Mouse (Mus musculus) stomach, postnatal 0 days (tissue): ENCODE measurements at regions not wholly inside any gene's neighbourhood (a gene's known extent, or its start where the extent isn't known, plus 50 kb on each side); places are given as distances from the start of the nearest gene placed in this dataset.

Experiments
- ATAC-seq: fragments of 200-750 bp; cut with Nextera tagmentation; 2 replicates; pipeline ENCODE4 v1.8.0; 2017; ENCODE audit not compliant: low FRiP score, low TSS enrichment
- DNase-seq: peaks from one replicate; pipeline ENCODE4 v3.0.0-alpha.2; 2016; ENCODE audit warnings: low spot score
- H3K27ac ChIP-seq: fragments of 300-500 bp; sonication (generic); replicated peaks from 2 replicates; pipeline ENCODE4 v1.5.1; 2014; ENCODE audit warnings: mild to moderate bottlenecking, control low read depth
- H3K27me3 ChIP-seq: fragments of 300-500 bp; sonication (generic); 2 replicates; pipeline ENCODE4 v1.6.1; 2014; ENCODE audit warnings: low read length; ENCODE audit not compliant: control insufficient read depth, insufficient read depth
- H3K36me3 ChIP-seq: fragments of 300-500 bp; sonication (generic); 2 replicates; pipeline ENCODE4 v1.6.1; 2014; ENCODE audit warnings: low read length, mixed read lengths; ENCODE audit not compliant: control insufficient read depth, insufficient read depth
- H3K4me1 ChIP-seq: fragments of 300-500 bp; sonication (generic); replicated peaks from 2 replicates; pipeline ENCODE4 v1.6.1; 2014; ENCODE audit warnings: antibody characterized with exemption; ENCODE audit not compliant: control insufficient read depth, insufficient read depth
- H3K4me2 ChIP-seq: fragments of 300-500 bp; sonication (generic); replicated peaks from 2 replicates; pipeline ENCODE4 v1.6.1; 2014; ENCODE audit warnings: low read depth, mild to moderate bottlenecking, control low read depth, moderate library complexity
- H3K4me3 ChIP-seq: fragments of 300-500 bp; sonication (generic); 2 replicates; pipeline ENCODE4 v1.5.1; 2014; ENCODE audit warnings: low read depth, low read length, control low read depth
- H3K9ac ChIP-seq: fragments of 300-500 bp; sonication (generic); 2 replicates; pipeline ENCODE4 v1.6.1; 2014; ENCODE audit warnings: mild to moderate bottlenecking, low read length, control low read depth, mixed read lengths
- H3K9me3 ChIP-seq: fragments of 300-500 bp; sonication (generic); 2 replicates; pipeline ENCODE4 v1.6.1; 2016; ENCODE audit warnings: low read length; ENCODE audit not compliant: control insufficient read depth
- CTCF ChIP-seq: IDR thresholded peaks from 2 replicates; pipeline ENCODE4 v1.5.1; 2016; ENCODE audit warnings: antibody characterized with exemption, low read depth, mild to moderate bottlenecking, moderate library complexity
- EP300 ChIP-seq: optimal IDR thresholded peaks from 2 replicates; pipeline ENCODE3; 2016; ENCODE audit warnings: antibody characterized with exemption
- WGBS: fragments of 180-500 bp; shearing (Covaris S2); extraction: QIAGEN DNeasy Blood & Tissue Kit; methylation state at CpG from one replicate; pipeline ENCODE4 v1.1.7; 2014; 5-methylcytosine and 5-hydroxymethylcytosine counted together

DNA sequence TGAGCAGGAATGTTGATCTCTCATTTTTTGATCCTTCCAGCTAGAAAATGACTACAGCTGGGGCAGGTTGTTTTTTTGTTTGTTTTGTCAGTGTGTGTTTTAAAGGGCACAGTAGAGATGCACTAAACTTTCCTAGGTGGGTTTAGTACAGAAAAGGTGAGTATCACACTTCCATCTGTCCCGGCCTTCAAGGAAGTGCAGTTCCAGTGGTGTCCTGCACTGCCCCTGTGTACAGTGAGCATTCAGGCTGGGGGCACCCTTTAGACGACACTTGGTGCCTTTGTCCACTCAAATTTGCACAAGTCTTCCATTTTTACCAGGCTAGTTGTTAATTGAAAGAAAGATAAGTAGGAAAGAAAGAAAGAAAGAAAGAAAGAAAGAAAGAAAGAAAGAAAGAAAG, 218.8 kb upstream of the Trib2 start:
- Histone ChIP-seq H3K4me3 (no peak overlapping the region), H3K9me3 (no peaks in the 10 kb centered on the region), H3K27ac (no peak overlapping the region), H3K4me2 (no peak overlapping the region), H3K4me1 (no peaks in the 10 kb centered on the region), H3K27me3 (no peaks in the 10 kb centered on the region), H3K9ac (no peak overlapping the region), H3K36me3 (no peaks in the 10 kb centered on the region)
- WGBS, result 68% methylated on average over 2 of the region's 2 CpGs
- ATAC-seq (no peak), DNase-seq (no peak)
- TF ChIP-seq CTCF (no peak), EP300 (no peak)

DNA sequence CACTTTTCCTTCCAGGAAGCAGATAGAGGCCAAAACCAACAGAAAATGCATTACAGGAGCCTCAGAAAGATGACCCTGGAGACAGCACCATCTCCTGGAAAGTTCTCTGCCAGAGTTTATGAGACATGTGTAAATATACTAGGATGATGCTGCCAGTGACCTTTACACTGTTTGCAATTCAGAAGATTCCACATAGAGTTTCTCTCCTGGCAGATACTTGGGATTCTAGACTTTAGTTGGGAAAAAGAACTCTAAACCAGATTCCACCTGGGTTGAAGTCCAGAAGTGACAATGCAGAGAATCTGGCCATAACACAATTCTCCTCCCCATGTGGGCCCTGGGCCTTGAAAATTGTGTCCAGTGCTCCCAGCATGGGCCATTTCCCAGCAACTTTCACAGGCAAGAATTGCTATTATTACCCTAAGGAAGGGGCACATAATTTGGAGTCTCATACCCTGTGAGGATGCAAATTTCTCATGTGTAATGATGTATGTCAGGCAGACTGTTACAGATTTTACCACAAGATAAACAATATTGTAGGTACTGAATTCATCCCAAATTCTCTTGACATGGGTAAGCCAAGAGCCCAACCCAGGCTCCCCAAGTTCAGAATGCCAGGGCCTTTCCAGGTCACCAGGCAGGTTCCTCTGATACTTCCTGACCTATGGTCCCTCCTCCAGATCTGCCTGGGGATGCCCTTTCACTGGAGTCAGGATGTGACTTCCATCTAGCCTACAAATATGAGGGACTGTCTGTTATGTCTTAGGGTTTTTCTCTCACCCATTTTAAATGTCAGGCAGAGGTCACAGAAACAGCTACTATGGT, 218.2 kb upstream of the Trib2 start:
- no peaks in the 10 kb centered on the region for H3K4me1 ChIP-seq
- H3K36me3 ChIP-seq, result no peaks in the 10 kb centered on the region
- H3K27ac ChIP-seq, result no peak overlapping the region
- no peak overlapping the region for H3K4me3 ChIP-seq
- TF ChIP-seq CTCF (no peak), EP300 (no peak)
- H3K27me3 ChIP-seq, result no peaks in the 10 kb centered on the region
- H3K4me2 ChIP-seq, result no peak overlapping the region
- H3K9me3 ChIP-seq, result no peaks in the 10 kb centered on the region
- no peak overlapping the region for H3K9ac ChIP-seq
- ATAC-seq (no peak), DNase-seq (no peak)

DNA sequence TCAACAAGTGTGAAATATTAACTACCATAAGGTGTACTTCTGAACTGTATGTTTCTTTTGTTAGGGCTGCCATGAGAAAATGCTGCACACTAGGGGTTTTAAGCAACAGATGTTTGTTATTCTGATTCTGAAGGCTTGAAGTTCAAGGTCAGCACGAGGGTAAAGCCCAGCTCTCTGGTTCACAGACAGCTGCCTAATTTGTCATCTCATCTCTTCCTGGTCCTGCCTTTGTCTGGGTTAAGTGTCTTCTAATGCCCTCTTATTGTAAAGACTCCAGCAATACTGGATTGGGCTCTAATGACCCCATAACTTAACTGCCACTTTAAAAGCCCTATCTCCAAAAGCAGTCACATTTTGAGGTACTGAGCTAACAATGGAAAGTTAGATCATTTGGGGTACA, 209.9 kb upstream of the Trib2 start:
- ATAC-seq, result no peak
- no peak overlapping the region for H3K27ac ChIP-seq
- H3K4me1 ChIP-seq, result no peaks in the 10 kb centered on the region
- TF ChIP-seq CTCF (no peak), EP300 (no peak)
- no peak overlapping the region for H3K4me3 ChIP-seq
- no peaks in the 10 kb centered on the region for H3K9me3 ChIP-seq
- 13% methylated on average over 1 of the region's 1 CpGs for WGBS
- H3K27me3 ChIP-seq, result no peaks in the 10 kb centered on the region
- H3K4me2 ChIP-seq, result no peak overlapping the region
- H3K9ac ChIP-seq, result no peak overlapping the region
- DNase-seq, result no peak
- H3K36me3 ChIP-seq, result no peaks in the 10 kb centered on the region

DNA sequence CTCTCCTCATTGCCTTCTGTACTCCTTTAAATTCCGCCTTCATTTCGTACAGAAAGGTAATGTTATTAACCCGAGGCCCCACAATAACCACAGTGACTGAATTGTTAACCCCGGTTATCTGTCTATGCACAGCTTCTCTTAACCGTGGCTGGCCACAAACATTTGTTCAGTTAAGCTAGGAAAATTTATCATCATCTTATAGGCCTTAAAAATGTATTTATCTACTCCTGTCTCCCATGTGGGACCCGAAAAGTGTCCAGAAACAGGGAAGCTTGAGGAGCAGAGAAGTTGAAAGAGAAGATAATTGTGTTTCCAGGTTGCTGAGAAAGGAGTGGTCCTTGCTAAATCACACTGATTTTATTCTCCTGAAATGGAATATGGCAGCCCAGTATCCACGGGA, 206.6 kb upstream of the Trib2 start:
- Histone ChIP-seq H3K4me3 (no peak overlapping the region), H3K4me2 (no peak overlapping the region), H3K36me3 (no peaks in the 10 kb centered on the region), H3K9me3 (no peaks in the 10 kb centered on the region), H3K27me3 (no peaks in the 10 kb centered on the region), H3K27ac (no peak overlapping the region), H3K4me1 (no peaks in the 10 kb centered on the region), H3K9ac (no peak overlapping the region)
- no peak for ATAC-seq
- no peak for TF ChIP-seq CTCF
- no peak for TF ChIP-seq EP300
- 81% methylated on average over 7 of the region's 7 CpGs for WGBS
- no peak for DNase-seq

DNA sequence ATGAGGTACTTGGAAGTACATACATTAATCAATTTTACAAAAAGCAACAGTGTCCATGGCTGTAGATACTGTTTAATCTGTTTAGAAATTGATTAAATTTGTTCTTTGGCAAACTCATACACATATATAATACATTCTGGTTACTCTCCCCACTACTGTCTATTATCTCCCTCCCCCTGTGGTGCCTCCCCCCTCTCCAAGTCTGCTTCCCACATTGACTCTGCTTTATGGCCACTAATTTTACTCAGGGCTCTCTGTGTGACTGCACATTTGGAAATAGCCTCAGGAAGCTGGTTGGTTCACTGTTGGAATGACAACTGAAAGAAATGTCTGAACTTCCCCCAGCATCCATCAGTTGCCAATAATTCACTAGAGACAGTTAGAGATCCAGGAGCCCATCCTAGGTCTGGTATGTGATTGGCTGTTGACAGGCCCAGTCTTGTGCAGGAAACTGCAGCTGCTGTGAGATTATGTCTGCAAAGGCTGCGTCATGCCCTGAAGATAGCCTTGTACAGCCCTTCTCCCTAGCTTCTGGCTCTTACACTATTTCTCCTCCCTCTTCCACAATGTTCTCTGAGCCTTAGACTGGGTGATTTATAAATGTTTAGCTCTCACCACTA, 204.6 kb upstream of the Trib2 start:
- Histone ChIP-seq H3K4me1 (no peaks in the 10 kb centered on the region), H3K9ac (no peak overlapping the region), H3K4me2 (no peak overlapping the region), H3K4me3 (no peak overlapping the region), H3K36me3 (no peaks in the 10 kb centered on the region), H3K9me3 (no peaks in the 10 kb centered on the region), H3K27me3 (no peaks in the 10 kb centered on the region), H3K27ac (no peak overlapping the region)
- 26% methylated on average over 1 of the region's 1 CpGs for WGBS
- DNase-seq (no peak), ATAC-seq (0 out of 2 replicates have a peak, but pooled peaks have one; percentile 40)
- TF ChIP-seq EP300 (no peak), CTCF (no peak)

DNA sequence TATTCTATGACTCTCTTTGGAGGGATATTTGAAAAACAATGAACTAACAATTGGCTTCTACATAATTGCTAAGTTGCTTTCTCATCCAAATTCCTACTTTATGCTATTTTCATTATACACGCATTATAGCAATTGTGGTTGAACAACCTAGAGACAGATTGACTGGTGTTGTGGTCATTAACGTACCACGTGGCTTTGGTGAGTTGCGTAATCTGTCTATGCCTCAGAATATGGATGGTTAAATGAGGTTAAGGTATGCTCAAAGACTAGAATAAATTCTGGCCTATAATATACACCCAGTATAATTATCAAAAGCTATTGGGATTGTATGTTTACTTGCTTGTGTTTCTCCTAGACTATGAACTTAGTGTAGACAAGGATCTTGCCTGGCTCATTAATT, 201.5 kb upstream of the Trib2 start:
- H3K27ac ChIP-seq, result no peak overlapping the region
- DNase-seq (no peak), ATAC-seq (no peak)
- no peaks in the 10 kb centered on the region for H3K36me3 ChIP-seq
- no peaks in the 10 kb centered on the region for H3K27me3 ChIP-seq
- TF ChIP-seq EP300 (no peak), CTCF (no peak)
- H3K9ac ChIP-seq, result no peak overlapping the region
- H3K9me3 ChIP-seq, result no peaks in the 10 kb centered on the region
- H3K4me2 ChIP-seq, result no peak overlapping the region
- no peaks in the 10 kb centered on the region for H3K4me1 ChIP-seq
- 87% methylated on average over 4 of the region's 4 CpGs for WGBS
- H3K4me3 ChIP-seq, result no peak overlapping the region
